Mouse (Mus musculus) left cerebral cortex, adult 2 months (tissue): Measurements from ENCODE around the gene Kif5a. TPM values are rescaled to one million over a fixed set of nuclear protein-coding genes. Genes with fewer than 3 reads are reported as not detected.

Source experiments
- DNase-seq, 2 experiments: peaks; one replicate each; pipeline ENCODE4 v3.0.0; 2021 to 2022; ENCODE audit warnings: low spot score in 2 of 2, mixed read lengths in 1 of 2; ENCODE audit errors: extremely low spot score in 1 of 2
- H3K27ac ChIP-seq: fragments of 200-600 bp; 2 replicates; pipeline ENCODE4 v1.8.1; 2022
- H3K4me3 ChIP-seq: fragments of 200-600 bp; 2 replicates; pipeline ENCODE4 v1.8.1; 2022
- CTCF ChIP-seq: fragments of 200-600 bp; IDR thresholded peaks from 2 replicates; pipeline ENCODE4 v1.8.1; 2022; ENCODE audit warnings: antibody characterized with exemption, mild to moderate bottlenecking, moderate library complexity
- intact Hi-C: fragments of 180-260 bp; cut with DNase I; formaldehyde crosslinking; loops from one replicate; pipeline ENCODE4 v1.15.1; 2025
- total RNA-seq, 2 experiments: library from RNA; stranded (reverse); gene quantifications; 2 replicates each; pipeline ENCODE4 v1.2.3; 2021

Gene Kif5a
- total RNA-seq, 2 experiments from 2014 or later, result 1,016 to 1,023 TPM

- Histone ChIP-seq H3K27ac (no peak overlapping the region), H3K4me3 (no peak overlapping the region)
- intact Hi-C loops, result loop anchor here (2.0 kb wide), 1 partner anchor 52 kb away; no protein-coding TSS in a partner anchor
- no peak for DNase-seq
- TF ChIP-seq CTCF, result no peak
Observed at GRCm38 (mm10) chr10:127177235-127177634, 85.9 kb downstream of the Kif5a start.

- no peak for TF ChIP-seq CTCF
- intact Hi-C loops, result loop anchor here (2.0 kb wide), 1 partner anchor 52 kb away; no protein-coding TSS in a partner anchor
- Histone ChIP-seq H3K4me3 (no peak overlapping the region), H3K27ac (no peak overlapping the region)
- DNase-seq, result no peak
Observed at GRCm38 (mm10) chr10:127176756-127177155, 86.4 kb downstream of the Kif5a start.

DNA sequence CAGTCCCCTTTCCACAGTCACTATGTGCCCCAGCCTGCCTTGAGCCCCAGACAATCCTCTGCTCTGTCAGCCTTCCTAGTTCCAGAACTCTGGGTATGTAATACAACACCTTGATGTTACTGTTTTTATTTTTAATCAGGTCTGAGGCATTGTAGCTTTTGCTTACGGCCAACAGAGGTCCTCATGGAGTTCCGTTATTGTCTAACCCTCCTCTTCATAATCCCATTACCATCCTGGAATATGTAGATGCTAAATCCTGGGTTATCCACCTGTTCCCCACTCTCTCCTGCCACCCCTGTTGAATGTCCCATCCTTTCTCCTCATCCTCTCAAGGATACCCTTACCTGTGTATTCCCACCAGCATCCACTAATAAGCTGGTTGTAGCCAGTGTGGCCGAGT is 86.9 kb downstream of the Kif5a start:
- Histone ChIP-seq H3K27ac (no peak overlapping the region), H3K4me3 (no peak overlapping the region)
- no peak for DNase-seq
- intact Hi-C loops, result loop anchor here (2.0 kb wide), 1 partner anchor 53 kb away; no protein-coding TSS in a partner anchor
- no peak; the same call in 1 of the 2 replicates for TF ChIP-seq CTCF

Other genes with a start within 250 kb of the Kif5a start
- gene Tsfm, start 232.5 kb downstream of the Kif5a start, total RNA-seq, result 10 to 100 TPM; 30.2 to 30.7 TPM
- gene Mettl1, start 221.9 kb downstream of the Kif5a start, total RNA-seq, result 10 to 100 TPM; 10.1 to 12.3 TPM
- gene Eef1akmt3, start 221.8 kb downstream of the Kif5a start, total RNA-seq, result under 1 TPM in 1 of 2 experiments, not detected in 1; 0.21 TPM
- gene Cyp27b1, start 215.1 kb downstream of the Kif5a start, total RNA-seq, result under 1 TPM; 0.36 to 0.77 TPM
- gene March9, start 203.2 kb downstream of the Kif5a start, total RNA-seq, result 10 to 100 TPM; 18.1 to 22.5 TPM
- 10 to 100 TPM; 74.4 to 75.2 TPM for gene Cdk4, start 199.8 kb downstream of the Kif5a start, total RNA-seq
- 10 to 100 TPM; 63.7 to 64.4 TPM for gene Tspan31, start 193.1 kb downstream of the Kif5a start, total RNA-seq
- 100 to 1,000 TPM; 627 to 694 TPM for gene Agap2, start 188.1 kb downstream of the Kif5a start, total RNA-seq
- 100 to 1,000 TPM; 109 to 114 TPM for gene Os9, start 142.2 kb downstream of the Kif5a start, total RNA-seq
- gene B4galnt1, start 98.1 kb downstream of the Kif5a start, total RNA-seq, result 100 to 1,000 TPM; 122 to 125 TPM
- gene Slc26a10, start 82.7 kb downstream of the Kif5a start, total RNA-seq, result 1 to 10 TPM; 3.8 TPM
- gene Arhgef25, start 73.3 kb downstream of the Kif5a start, total RNA-seq, result 100 to 1,000 TPM; 198 to 208 TPM
- gene Dtx3, start 67.6 kb downstream of the Kif5a start, total RNA-seq, result 100 to 1,000 TPM; 207 to 223 TPM
- gene Pip4k2c, start 51.8 kb downstream of the Kif5a start, total RNA-seq, result 100 to 1,000 TPM; 113 to 115 TPM
- gene Dctn2, start 3.0 kb upstream of the Kif5a start, total RNA-seq, result 100 to 1,000 TPM; 254 to 259 TPM
- 10 to 100 TPM; 42.2 to 52.4 TPM for gene Mbd6, start 25.7 kb upstream of the Kif5a start, total RNA-seq
- 10 to 100 TPM; 55.3 to 61.5 TPM for gene Mars, start 48.4 kb upstream of the Kif5a start, total RNA-seq
- gene Arhgap9, start 58.6 kb upstream of the Kif5a start, total RNA-seq, result 1 to 10 TPM in 1 of 2 experiments, under 1 TPM in 1; 0.47 to 1.2 TPM
- gene Gli1, start 78.6 kb upstream of the Kif5a start, total RNA-seq, result 1 to 10 TPM; 3.3 to 4.5 TPM
- gene Inhbe, start 91.1 kb upstream of the Kif5a start, total RNA-seq, result under 1 TPM in 1 of 2 experiments, not detected in 1; 0.29 TPM
- not detected for gene Inhbc, start 107.1 kb upstream of the Kif5a start, total RNA-seq
- gene R3hdm2, start 117.0 kb upstream of the Kif5a start, total RNA-seq, result 100 to 1,000 TPM; 365 to 382 TPM
- gene Stac3, start 238.3 kb upstream of the Kif5a start, total RNA-seq, result 1 to 10 TPM; 2.6 to 9.9 TPM